Mouse (Mus musculus): ENCODE data around the gene Lrch1. TPM values are rescaled to one million over a fixed set of nuclear protein-coding genes. Genes with fewer than 3 reads are reported as not detected.

Gene Lrch1
- polyA plus RNA-seq, 1 experiment from 2014 or later: 4.3 TPM

- Histone ChIP-seq H3K36me3 (peaks cover 12% of the 10 kb centered on the region), H3K4me3 (replicated peaks) (no peak overlapping the region), H3K9ac (no peak overlapping the region), H3K4me2 (no peak overlapping the region), H3K9me3 (replicated peaks) (no peaks in the 10 kb centered on the region), H3K4me1 (replicated peaks) (peaks cover 17% of the 10 kb centered on the region), H3K27me3 (no peaks in the 10 kb centered on the region), H3K27ac (no peak overlapping the region)
- WGBS (ENCODE audit: insufficient replicate concordance): 78% methylated on average over 7 of the region's 7 CpGs
- DNase-seq (no peak), ATAC-seq (ENCODE audit: low read depth) (no peak)
Observed at GRCm38 (mm10) chr14:74822757-74823680, 124.7 kb downstream of the Lrch1 start.

- H3K27ac ChIP-seq: no peak overlapping the region
- peaks cover 12% of the 10 kb centered on the region for H3K36me3 ChIP-seq
- no peaks in the 10 kb centered on the region for H3K9me3 ChIP-seq (replicated peaks)
- no peaks in the 10 kb centered on the region for H3K27me3 ChIP-seq
- WGBS (ENCODE audit: insufficient replicate concordance): 63% methylated on average over 2 of the region's 2 CpGs
- H3K4me2 ChIP-seq: no peak overlapping the region
- peaks cover 17% of the 10 kb centered on the region for H3K4me1 ChIP-seq (replicated peaks)
- DNase-seq (no peak), ATAC-seq (ENCODE audit: low read depth) (no peak)
- no peak overlapping the region for H3K4me3 ChIP-seq (replicated peaks)
- H3K9ac ChIP-seq: no peak overlapping the region
Observed at GRCm38 (mm10) chr14:74822048-74822447, 125.6 kb downstream of the Lrch1 start.

GRCm38 (mm10) chr14:74820180-74820813 lies 127.4 kb downstream of the Lrch1 start:
- no peak overlapping the region for H3K9ac ChIP-seq
- WGBS (ENCODE audit: insufficient replicate concordance): 52% methylated on average over 11 of the region's 11 CpGs
- H3K27me3 ChIP-seq: no peaks in the 10 kb centered on the region
- ATAC-seq (ENCODE audit: low read depth): peak; percentile 93
- peak overlapping the region; percentile 50; the same call in 1 of the 2 replicates for H3K27ac ChIP-seq
- no peak overlapping the region for H3K4me3 ChIP-seq (replicated peaks)
- peak; percentile 38 for DNase-seq
- no peaks in the 10 kb centered on the region for H3K9me3 ChIP-seq (replicated peaks)
- H3K36me3 ChIP-seq: peaks cover 14% of the 10 kb centered on the region
- H3K4me2 ChIP-seq: peak overlapping the region; percentile 25
- H3K4me1 ChIP-seq (replicated peaks): peaks cover 17% of the 10 kb centered on the region

GRCm38 (mm10) chr14:74816705-74817104 lies 131.0 kb downstream of the Lrch1 start:
- Histone ChIP-seq H3K4me3 (replicated peaks) (no peak overlapping the region), H3K36me3 (peaks cover 10% of the 10 kb centered on the region; the same call in 1 of the 2 replicates), H3K27me3 (no peaks in the 10 kb centered on the region), H3K9me3 (replicated peaks) (no peaks in the 10 kb centered on the region), H3K9ac (no peak overlapping the region), H3K4me1 (replicated peaks) (peaks cover 17% of the 10 kb centered on the region), H3K4me2 (no peak overlapping the region), H3K27ac (no peak overlapping the region)
- 67% methylated on average over 6 of the region's 6 CpGs for WGBS (ENCODE audit: insufficient replicate concordance)
- ATAC-seq (ENCODE audit: low read depth) (no peak), DNase-seq (no peak)

GRCm38 (mm10) chr14:74814848-74815789 lies 132.6 kb downstream of the Lrch1 start:
- no peak overlapping the region for H3K4me2 ChIP-seq
- H3K9ac ChIP-seq: no peak overlapping the region
- H3K9me3 ChIP-seq (replicated peaks): no peaks in the 10 kb centered on the region
- peaks cover 16% of the 10 kb centered on the region; the same call in 1 of the 2 replicates for H3K36me3 ChIP-seq
- H3K27me3 ChIP-seq: no peaks in the 10 kb centered on the region
- DNase-seq: no peak
- H3K4me1 ChIP-seq (replicated peaks): peaks cover 6% of the 10 kb centered on the region
- H3K27ac ChIP-seq: no peak overlapping the region
- no peak overlapping the region for H3K4me3 ChIP-seq (replicated peaks)
- ATAC-seq (ENCODE audit: low read depth): no peak
- 86% methylated on average over 17 of the region's 17 CpGs for WGBS (ENCODE audit: insufficient replicate concordance)

GRCm38 (mm10) chr14:74811617-74812016 lies 136.1 kb downstream of the Lrch1 start:
- no peak overlapping the region for H3K9ac ChIP-seq
- no peak overlapping the region for H3K4me2 ChIP-seq
- no peak for DNase-seq
- WGBS (ENCODE audit: insufficient replicate concordance): 81% methylated on average over 11 of the region's 11 CpGs
- no peaks in the 10 kb centered on the region for H3K4me1 ChIP-seq (replicated peaks)
- peaks cover 24% of the 10 kb centered on the region; the same call in 1 of the 2 replicates for H3K36me3 ChIP-seq
- no peak overlapping the region for H3K4me3 ChIP-seq (replicated peaks)
- no peak overlapping the region for H3K27ac ChIP-seq
- no peaks in the 10 kb centered on the region for H3K27me3 ChIP-seq
- H3K9me3 ChIP-seq (replicated peaks): no peaks in the 10 kb centered on the region
- ATAC-seq (ENCODE audit: low read depth): no peak

GRCm38 (mm10) chr14:74801961-74802360 lies 145.7 kb downstream of the Lrch1 start:
- Histone ChIP-seq H3K36me3 (peaks cover 54% of the 10 kb centered on the region), H3K4me2 (no peak overlapping the region), H3K27ac (no peak overlapping the region), H3K9me3 (replicated peaks) (peaks cover 5% of the 10 kb centered on the region; the same call in 1 of the 2 replicates), H3K9ac (no peak overlapping the region), H3K4me1 (replicated peaks) (no peaks in the 10 kb centered on the region), H3K4me3 (replicated peaks) (no peak overlapping the region), H3K27me3 (no peaks in the 10 kb centered on the region)
- ATAC-seq (ENCODE audit: low read depth): no peak
- no peak for DNase-seq
- WGBS (ENCODE audit: insufficient replicate concordance): 55% methylated on average over 1 of the region's 1 CpGs

- WGBS (ENCODE audit: insufficient replicate concordance): 82% methylated on average over 16 of the region's 16 CpGs
- Histone ChIP-seq H3K27ac (no peak overlapping the region), H3K4me1 (replicated peaks) (no peaks in the 10 kb centered on the region), H3K4me3 (replicated peaks) (no peak overlapping the region), H3K4me2 (no peak overlapping the region), H3K9me3 (replicated peaks) (peaks cover 5% of the 10 kb centered on the region; the same call in 1 of the 2 replicates), H3K27me3 (no peaks in the 10 kb centered on the region), H3K36me3 (peaks cover 49% of the 10 kb centered on the region), H3K9ac (no peak overlapping the region)
- ATAC-seq (ENCODE audit: low read depth) (no peak), DNase-seq (no peak)
Observed at GRCm38 (mm10) chr14:74798063-74798890, 149.4 kb downstream of the Lrch1 start.

- Histone ChIP-seq H3K27me3 (no peaks in the 10 kb centered on the region), H3K27ac (no peak overlapping the region), H3K4me3 (replicated peaks) (no peak overlapping the region), H3K36me3 (peaks cover 47% of the 10 kb centered on the region), H3K9ac (no peak overlapping the region), H3K4me1 (replicated peaks) (no peaks in the 10 kb centered on the region), H3K9me3 (replicated peaks) (peaks cover 5% of the 10 kb centered on the region; the same call in 1 of the 2 replicates), H3K4me2 (no peak overlapping the region)
- no peak for ATAC-seq (ENCODE audit: low read depth)
- DNase-seq: no peak
- WGBS (ENCODE audit: insufficient replicate concordance): 68% methylated on average over 10 of the region's 10 CpGs
Observed at GRCm38 (mm10) chr14:74797386-74798062, 150.2 kb downstream of the Lrch1 start.

- Histone ChIP-seq H3K4me2 (no peak overlapping the region), H3K9me3 (replicated peaks) (no peaks in the 10 kb centered on the region), H3K9ac (no peak overlapping the region), H3K4me1 (replicated peaks) (peaks cover 10% of the 10 kb centered on the region), H3K27ac (no peak overlapping the region), H3K4me3 (replicated peaks) (no peak overlapping the region), H3K36me3 (peaks cover 33% of the 10 kb centered on the region), H3K27me3 (no peaks in the 10 kb centered on the region)
- DNase-seq (no peak), ATAC-seq (ENCODE audit: low read depth) (no peak)
- WGBS (ENCODE audit: insufficient replicate concordance): 77% methylated on average over 12 of the region's 12 CpGs
Observed at GRCm38 (mm10) chr14:74794931-74795330, 152.7 kb downstream of the Lrch1 start.

Data from liver, embryonic 13.5 days (tissue).